ENCODE assay signal across 11 mouse cellular contexts in genomic region chr1:51914095-51914494, GRCm38 (mm10). TPM values are rescaled to one million over a fixed set of nuclear protein-coding genes. Genes with fewer than 3 reads are reported as not detected.
A peak's percentile ranks its signal among the peaks of the same experiment; 100 is the strongest.
DNase-seq lines count a peak whose midpoint lies in the region; ATAC-seq and TF ChIP-seq lines count a peak whose summit lies in the region.
"Had no signal": no experiment of that assay in that cellular context is flagged by ENCODE, and none has a peak within 500 bp of the region (broad histone marks: within the 10 kb centered on the region; RNA-seq: fewer than 3 reads in every experiment).

No protein-coding gene starts in this region.

- ATAC-seq in lung, embryonic 15.5 days (ENCODE audit: borderline replicate concordance, extremely low read depth, low FRiP score, low TSS enrichment): no peak
- ATAC-seq in heart, embryonic 16.5 days (replicated peaks; ENCODE audit: extremely low read depth, insufficient read depth, low FRiP score): no peak
- ATAC-seq in lung, postnatal 0 days: no peak
- no peak for ATAC-seq in CD4-positive, CD25-positive, alpha-beta regulatory T cell, adult 4 months
- no peak for ATAC-seq in frontal cortex, adult (ENCODE audit: low TSS enrichment)

- peak overlapping the region; percentile 45 for H3K27ac ChIP-seq in lung, embryonic 15.5 days
- no peak overlapping the region for H3K27ac ChIP-seq in heart, embryonic 16.5 days (ENCODE audit: low read length)
- peak overlapping the region; percentile 79 for H3K27ac ChIP-seq in lung, postnatal 0 days (ENCODE audit: low read length)

- no peaks in the 10 kb centered on the region for H3K36me3 ChIP-seq in lung, embryonic 15.5 days
- no peaks in the 10 kb centered on the region for H3K36me3 ChIP-seq in heart, embryonic 16.5 days (ENCODE audit: control insufficient read depth, insufficient read depth)
- no peaks in the 10 kb centered on the region for H3K36me3 ChIP-seq in lung, postnatal 0 days (ENCODE audit: insufficient read depth, low read length)
- H3K36me3 ChIP-seq: liver, embryonic 13.5 days had no signal

- 47% methylated on average over 3 of the region's 3 CpGs for WGBS in lung, embryonic 15.5 days
- WGBS in heart, embryonic 16.5 days: 65% methylated on average over 3 of the region's 3 CpGs
- WGBS in lung, postnatal 0 days: 23% methylated on average over 3 of the region's 3 CpGs

- no peak for TF ChIP-seq CTCF in lung, postnatal 0 days (IDR thresholded peaks at IDR 0.05)

- no peaks in the 10 kb centered on the region for H3K27me3 ChIP-seq in lung, embryonic 15.5 days
- H3K27me3 ChIP-seq in heart, embryonic 16.5 days (ENCODE audit: control insufficient read depth, insufficient read depth, low read length): no peaks in the 10 kb centered on the region
- H3K27me3 ChIP-seq in lung, postnatal 0 days (replicated peaks; ENCODE audit: insufficient read depth, low read length): no peaks in the 10 kb centered on the region

- no peak for DNase-seq in lung, postnatal 14 days
- DNase-seq in lung, postnatal 0 days (ENCODE audit: low spot score): peak; percentile 74
- no peak for DNase-seq in embryo, embryonic 10 days (ENCODE audit: low spot score)
- DNase-seq: cerebellum, adult 11 months; gastrocnemius, postnatal 36 days; liver, embryonic 13.5 days; retina, postnatal 1 day had no signal

- peak; percentile 24; the same call in 1 of the 2 replicates for TF ChIP-seq EP300 in lung, postnatal 0 days (IDR thresholded peaks at IDR 0.05)

- peaks cover 36% of the 10 kb centered on the region for H3K4me1 ChIP-seq in lung, embryonic 15.5 days
- H3K4me1 ChIP-seq in heart, embryonic 16.5 days (ENCODE audit: control insufficient read depth, insufficient read depth, low read length): peaks cover 12% of the 10 kb centered on the region
- H3K4me1 ChIP-seq in lung, postnatal 0 days (ENCODE audit: insufficient read depth, low read depth, low read length): peaks cover 18% of the 10 kb centered on the region

- no peaks in the 10 kb centered on the region for H3K9me3 ChIP-seq in lung, embryonic 15.5 days
- H3K9me3 ChIP-seq in heart, embryonic 16.5 days (replicated peaks; ENCODE audit: control insufficient read depth, low read length): no peaks in the 10 kb centered on the region
- no peaks in the 10 kb centered on the region for H3K9me3 ChIP-seq in lung, postnatal 0 days (ENCODE audit: low read length)
- H3K9me3 ChIP-seq: liver, embryonic 13.5 days had no signal

- peak overlapping the region; percentile 88 for H3K4me3 ChIP-seq in lung, embryonic 15.5 days
- peak overlapping the region; percentile 88 for H3K4me3 ChIP-seq in heart, embryonic 16.5 days (ENCODE audit: low read length)
- peak overlapping the region; percentile 92 for H3K4me3 ChIP-seq in lung, postnatal 0 days (ENCODE audit: low read depth, low read length)

- H3K4me2 ChIP-seq in lung, embryonic 15.5 days: peak overlapping the region; percentile 63
- H3K4me2 ChIP-seq in heart, embryonic 16.5 days (ENCODE audit: low read depth, low read length): peak overlapping the region; percentile 92
- H3K4me2 ChIP-seq in lung, postnatal 0 days (replicated peaks; ENCODE audit: low read depth, low read length): peak overlapping the region; percentile 79

- no peak overlapping the region for H3K9ac ChIP-seq in lung, embryonic 15.5 days
- no peak overlapping the region for H3K9ac ChIP-seq in heart, embryonic 16.5 days (ENCODE audit: low read length)
- H3K9ac ChIP-seq in lung, postnatal 0 days (replicated peaks; ENCODE audit: low read depth): no peak overlapping the region
- H3K9ac ChIP-seq: liver, embryonic 13.5 days had no signal

RNA-seq across cellular contexts. Expression of gene Myo1b, which starts 1.8 kb away (rescaled TPM):
- 87.0 and 89.4 TPM in 2 replicates for polyA plus RNA-seq in lung, embryonic 15.5 days (2015; fragmentation: Nextera tagmentation; extraction: Ambion mirVana)
- polyA plus RNA-seq in heart, embryonic 16.5 days (2015; fragmentation: Nextera tagmentation; extraction: Ambion mirVana): 26.6 and 35.2 TPM in 2 replicates
- polyA plus RNA-seq in lung, postnatal 0 days (2015; fragmentation: Nextera tagmentation; extraction: Ambion mirVana): 108 and 132 TPM in 2 replicates
- polyA plus RNA-seq in CD4-positive, CD25-positive, alpha-beta regulatory T cell, adult 4 months (2017; shearing (Covaris generic)): 1 to 10 TPM in 1 of 2 experiments, under 1 TPM in 1; 0.23 to 1.1 TPM

Comparison
In these comparisons a context has a peak if more than half of its experiments do, and no peak if none do; other contexts are left out.
1. RNA of gene Myo1b, which starts 1.8 kb away (polyA plus RNA-seq): 108 to 132 TPM in lung, postnatal 0 days, 87.0 to 89.4 TPM in lung, embryonic 15.5 days and 26.6 to 35.2 TPM in heart, embryonic 16.5 days; 0.23 to 1.1 TPM in CD4-positive, CD25-positive, alpha-beta regulatory T cell, adult 4 months; every median in the first group is over 10 times any median in the second.
2. Peak in every context shown above with its lines, with median percentiles within 50 percentile points of each other: H3K4me2 ChIP-seq and H3K4me3 ChIP-seq.